Mouse (Mus musculus): ENCODE data around the gene Nlgn3. TPM values are rescaled to one million over a fixed set of nuclear protein-coding genes. Genes with fewer than 3 reads are reported as not detected.

The Nlgn3 gene
- 36.9 and 38.5 TPM in 2 replicates for polyA plus RNA-seq (2012; rRNA removed)

DNA sequence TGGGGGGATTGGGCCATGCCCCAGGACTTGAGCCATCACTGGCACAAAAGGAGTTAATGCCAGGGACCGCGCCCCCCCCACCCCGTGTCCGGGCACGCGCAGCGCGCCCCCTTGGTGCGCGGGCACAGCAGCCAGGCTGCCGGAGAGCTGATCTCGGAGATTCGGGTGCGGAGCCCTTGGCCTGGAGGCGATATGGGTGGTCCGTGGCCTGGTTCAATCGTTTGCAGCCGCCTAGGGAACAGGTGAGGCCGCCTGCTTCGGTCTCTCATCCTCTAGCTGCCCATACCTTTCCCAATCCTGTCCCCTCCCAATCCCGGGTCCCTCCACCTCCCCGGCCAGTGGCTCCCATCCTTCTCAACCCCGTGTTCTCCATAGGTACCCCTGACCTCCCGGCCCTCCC, at the start of gene Nlgn3:
Gene Nlgn3, plus strand, starts transcription at position 114 of the 400 bp plus-strand sequence.
- no peak for TF ChIP-seq CTCF (IDR thresholded peaks at IDR 0.05; ENCODE audit: borderline replicate concordance, insufficient read depth, low read depth, low read length)
- peak; percentile 56; the same call in 1 of the 2 replicates for TF ChIP-seq POLR2A (IDR thresholded peaks at IDR 0.05; ENCODE audit: borderline replicate concordance, insufficient read depth, low read length)
- WGBS = 7% methylated on average over 21 of the region's 24 CpGs
- peak within 1 kb of the TSS; percentile 94 for H3K4me3 ChIP-seq (replicated peaks; ENCODE audit: insufficient read depth, low read depth, low read length)
- peak within 1 kb of the TSS; percentile 86 for H3K27ac ChIP-seq (ENCODE audit: insufficient read depth, low read length)
- peak; percentile 65 to 71 for DNase-seq
- peaks cover 7% of the 10 kb centered on the region; the same call in 1 of the 2 replicates for H3K4me1 ChIP-seq (ENCODE audit: control insufficient read depth, insufficient read depth, low read length)
- no peaks in the 10 kb centered on the region for H3K27me3 ChIP-seq (ENCODE audit: control insufficient read depth, insufficient read depth, low read length)

DNA sequence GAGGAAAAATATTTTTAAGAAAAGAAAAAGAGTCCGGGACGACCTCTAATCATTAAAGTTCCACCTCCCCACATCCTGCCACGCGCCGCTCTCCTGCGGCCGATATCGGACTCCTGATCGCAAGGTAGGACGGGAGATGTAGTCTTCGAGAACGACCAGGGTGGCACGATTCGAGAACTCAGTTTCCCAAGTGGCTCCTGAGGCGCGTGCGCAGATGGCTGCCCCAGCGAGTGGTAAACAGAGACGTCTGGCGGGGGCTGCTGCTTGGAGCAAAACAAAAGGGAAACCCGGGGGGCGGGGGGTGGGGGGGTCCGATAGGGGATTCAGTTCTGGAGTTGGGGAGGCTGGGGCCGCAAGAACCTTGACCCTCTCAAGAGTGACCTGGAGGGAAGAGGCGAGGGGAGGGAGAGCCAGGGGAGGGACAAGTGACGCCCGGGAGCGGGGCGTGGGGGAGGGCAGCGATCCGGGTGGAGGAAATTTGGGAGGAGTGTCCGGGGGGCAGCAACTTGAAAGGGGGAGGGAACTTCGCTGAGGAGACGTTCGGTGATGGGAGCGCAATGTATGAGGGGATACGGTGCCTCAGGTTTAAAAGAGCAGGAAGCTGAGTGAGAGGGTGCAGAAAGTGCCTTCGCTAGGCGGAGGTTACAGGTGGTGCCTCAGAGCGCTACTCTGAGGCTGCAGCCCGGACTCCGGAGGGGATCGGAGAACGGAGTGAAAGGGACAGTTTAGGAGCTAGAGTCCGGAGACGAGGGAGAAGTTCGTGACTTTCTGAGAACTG, 44.8 kb upstream of the Nlgn3 start, which contains the start of gene Foxo4:
Gene Foxo4, plus strand, starts transcription at position 577 of the 778 bp plus-strand sequence.
- Histone ChIP-seq H3K4me1 (ENCODE audit: control insufficient read depth, insufficient read depth, low read length) (no peaks in the 10 kb centered on the region), H3K27ac (ENCODE audit: insufficient read depth, low read length) (no peak within 1 kb of the TSS), H3K27me3 (ENCODE audit: control insufficient read depth, insufficient read depth, low read length) (no peaks in the 10 kb centered on the region), H3K4me3 (replicated peaks; ENCODE audit: insufficient read depth, low read depth, low read length) (peak within 1 kb of the TSS; percentile 87)
- WGBS = 9% methylated on average over 47 of the region's 47 CpGs
- peak; percentile 87 to 90 for DNase-seq
- TF ChIP-seq POLR2A (IDR thresholded peaks at IDR 0.05; ENCODE audit: borderline replicate concordance, insufficient read depth, low read length) (peak; percentile 60; the same call in 1 of the 2 replicates), CTCF (IDR thresholded peaks at IDR 0.05; ENCODE audit: borderline replicate concordance, insufficient read depth, low read depth, low read length) (no peak)

DNA sequence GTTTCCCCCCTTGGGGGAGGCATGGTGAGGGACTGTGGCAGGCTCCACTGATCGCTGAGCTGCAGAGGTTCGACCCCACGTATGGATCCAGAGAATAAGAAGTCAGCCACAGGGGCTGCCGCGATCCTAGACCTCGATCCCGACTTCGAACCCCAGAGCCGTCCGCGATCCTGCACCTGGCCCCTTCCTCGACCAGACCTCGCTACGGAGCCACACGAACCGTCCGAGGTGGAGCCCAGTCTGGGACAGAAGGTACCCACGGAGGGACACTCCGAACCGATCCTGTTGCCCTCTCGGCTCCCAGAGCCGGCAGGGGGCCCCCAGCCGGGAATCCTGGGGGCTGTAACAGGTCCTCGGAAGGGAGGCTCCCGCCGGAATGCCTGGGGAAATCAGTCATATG, 44.2 kb upstream of the Nlgn3 start:
- no peak overlapping the region for H3K27ac ChIP-seq (ENCODE audit: insufficient read depth, low read length)
- WGBS = 10% methylated on average over 26 of the region's 26 CpGs

DNA sequence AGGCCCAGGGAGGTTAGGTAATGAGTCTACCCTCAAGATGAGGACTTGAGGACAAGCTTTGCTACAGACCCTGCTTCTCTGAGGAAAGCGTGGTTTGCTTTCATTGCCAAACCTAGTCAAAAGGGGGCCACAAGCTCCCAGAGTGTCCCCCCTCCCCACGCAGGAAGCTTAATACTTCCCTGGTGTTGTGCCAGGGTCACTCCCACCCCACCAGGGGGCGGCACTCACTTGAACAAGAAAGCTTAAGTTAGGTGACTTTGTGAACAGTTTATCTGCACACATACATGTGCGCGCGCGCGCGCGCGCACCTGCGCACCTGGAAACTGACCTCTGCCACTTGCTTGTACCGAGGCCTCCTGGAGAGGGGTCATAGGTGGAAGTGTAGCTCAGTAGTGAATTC, 42.4 kb upstream of the Nlgn3 start:
- Histone ChIP-seq H3K27ac (ENCODE audit: insufficient read depth, low read length) (no peak overlapping the region), H3K4me3 (replicated peaks; ENCODE audit: insufficient read depth, low read depth, low read length) (no peak overlapping the region), H3K27me3 (ENCODE audit: control insufficient read depth, insufficient read depth, low read length) (no peaks in the 10 kb centered on the region), H3K4me1 (ENCODE audit: control insufficient read depth, insufficient read depth, low read length) (no peaks in the 10 kb centered on the region)
- TF ChIP-seq POLR2A (IDR thresholded peaks at IDR 0.05; ENCODE audit: borderline replicate concordance, insufficient read depth, low read length) = no peak
- DNase-seq = peak in 1 of 2 experiments; percentile 8
- WGBS = 90% methylated on average over 13 of the region's 13 CpGs

More for the DNA sequence above, 44.2 kb upstream of the Nlgn3 start:
- Histone ChIP-seq H3K4me1 (ENCODE audit: control insufficient read depth, insufficient read depth, low read length) (no peaks in the 10 kb centered on the region), H3K4me3 (replicated peaks; ENCODE audit: insufficient read depth, low read depth, low read length) (peak overlapping the region; percentile 87), H3K27me3 (ENCODE audit: control insufficient read depth, insufficient read depth, low read length) (no peaks in the 10 kb centered on the region)
- TF ChIP-seq CTCF (IDR thresholded peaks at IDR 0.05; ENCODE audit: borderline replicate concordance, insufficient read depth, low read depth, low read length) = no peak
- TF ChIP-seq POLR2A (IDR thresholded peaks at IDR 0.05; ENCODE audit: borderline replicate concordance, insufficient read depth, low read length) = no peak
- DNase-seq = peak; percentile 12 to 39

DNA sequence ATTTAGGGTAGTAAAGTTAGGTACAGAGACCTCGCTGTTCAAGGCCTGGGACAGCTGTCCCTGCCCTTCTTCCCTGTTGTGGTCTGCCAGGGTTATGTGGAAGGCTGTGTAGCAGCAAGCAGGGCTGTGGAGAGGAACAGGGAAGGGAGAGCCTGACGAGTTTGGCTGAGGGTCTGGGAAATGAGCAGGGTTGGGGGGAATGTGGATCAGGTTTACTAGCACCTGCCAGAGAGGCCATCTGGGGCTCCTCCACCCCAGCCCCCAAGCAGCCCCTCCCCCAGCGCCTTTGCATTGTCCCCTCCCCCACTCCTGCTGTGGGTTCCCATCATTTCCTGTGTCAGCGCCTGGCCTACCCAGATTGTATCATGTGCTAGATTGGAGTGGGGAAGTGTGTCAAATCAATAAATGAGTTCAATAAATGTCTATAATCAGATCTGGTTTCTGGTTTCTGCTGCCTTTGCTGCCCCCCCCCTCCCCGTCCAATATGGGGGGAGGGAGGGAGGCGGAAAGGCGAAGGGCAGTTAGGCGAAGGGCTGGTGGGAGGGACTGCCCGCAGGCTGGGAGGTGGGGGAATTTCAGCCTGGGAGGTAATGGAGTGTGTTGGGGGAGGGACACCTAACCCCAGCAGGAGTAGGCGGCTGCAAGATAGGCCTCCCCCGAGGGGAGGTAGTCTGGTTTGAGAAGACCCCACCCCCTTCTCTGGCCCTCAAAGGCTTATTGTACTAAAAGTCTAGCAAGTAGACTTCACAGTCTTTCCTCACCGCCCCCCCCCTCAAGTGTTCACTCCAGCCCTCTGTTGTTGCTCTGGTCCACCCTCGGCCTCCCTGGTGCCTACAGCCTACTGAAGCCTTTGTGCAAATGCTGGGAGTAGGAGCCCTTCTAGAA, 38.3 kb upstream of the Nlgn3 start:
- TF ChIP-seq CTCF (IDR thresholded peaks at IDR 0.05; ENCODE audit: borderline replicate concordance, insufficient read depth, low read depth, low read length) = no peak
- TF ChIP-seq POLR2A (IDR thresholded peaks at IDR 0.05; ENCODE audit: borderline replicate concordance, insufficient read depth, low read length) = no peak
- WGBS = 38% methylated on average over 12 of the region's 13 CpGs
- H3K27me3 ChIP-seq (ENCODE audit: control insufficient read depth, insufficient read depth, low read length) = no peaks in the 10 kb centered on the region
- no peaks in the 10 kb centered on the region for H3K4me1 ChIP-seq (ENCODE audit: control insufficient read depth, insufficient read depth, low read length)
- H3K4me3 ChIP-seq (replicated peaks; ENCODE audit: insufficient read depth, low read depth, low read length) = no peak overlapping the region
- DNase-seq = no peak
- H3K27ac ChIP-seq (ENCODE audit: insufficient read depth, low read length) = no peak overlapping the region

DNA sequence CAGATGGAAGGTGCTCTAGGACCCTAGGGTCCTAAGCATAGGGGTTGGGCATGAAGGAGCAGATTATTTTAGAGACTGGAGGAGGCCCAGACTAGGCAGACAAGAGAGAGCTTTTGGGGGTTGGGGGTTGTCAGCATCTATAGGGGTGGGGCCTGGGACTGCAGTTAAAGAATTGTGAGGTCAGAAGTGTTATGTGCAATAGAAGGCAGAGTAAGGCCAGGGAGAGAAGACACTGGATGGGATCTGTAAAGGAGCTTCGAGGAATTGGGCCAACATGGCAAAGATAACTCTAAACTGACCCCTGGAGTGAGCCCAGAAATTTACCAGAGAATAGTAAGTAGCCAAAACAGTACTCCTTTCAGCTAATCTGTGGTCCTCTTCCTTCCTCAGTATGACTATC, 35.1 kb upstream of the Nlgn3 start, which contains the start of gene Gm614:
Gene Gm614, minus strand, starts transcription at position 101 of the 400 bp plus-strand sequence.
- DNase-seq = no peak
- WGBS = 88% methylated on average over 1 of the region's 1 CpGs
- H3K27me3 ChIP-seq (ENCODE audit: control insufficient read depth, insufficient read depth, low read length) = no peaks in the 10 kb centered on the region
- TF ChIP-seq POLR2A (IDR thresholded peaks at IDR 0.05; ENCODE audit: borderline replicate concordance, insufficient read depth, low read length) = no peak
- no peak for TF ChIP-seq CTCF (IDR thresholded peaks at IDR 0.05; ENCODE audit: borderline replicate concordance, insufficient read depth, low read depth, low read length)
- no peak within 1 kb of the TSS for H3K4me3 ChIP-seq (replicated peaks; ENCODE audit: insufficient read depth, low read depth, low read length)
- H3K4me1 ChIP-seq (ENCODE audit: control insufficient read depth, insufficient read depth, low read length) = no peaks in the 10 kb centered on the region
- no peak within 1 kb of the TSS for H3K27ac ChIP-seq (ENCODE audit: insufficient read depth, low read length)

DNA sequence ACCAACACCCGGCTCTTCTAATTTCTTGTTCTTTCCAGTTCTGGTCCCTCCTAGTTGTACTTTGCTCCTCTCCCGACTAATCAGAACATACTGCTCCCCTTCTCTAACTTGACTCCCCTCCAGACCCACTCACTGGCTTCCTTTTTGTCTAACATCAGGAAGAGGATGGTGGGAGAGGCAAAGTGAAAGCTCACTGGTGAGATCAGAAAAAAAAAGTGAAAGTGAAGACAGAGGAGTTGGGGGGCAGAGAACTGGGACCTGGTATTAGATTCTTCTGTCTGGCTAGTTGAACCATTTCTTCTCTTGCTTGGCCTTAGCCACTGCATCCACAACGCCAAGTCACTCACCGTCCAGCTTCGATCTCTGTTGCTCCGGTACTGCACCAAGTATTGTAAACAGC, 32.3 kb upstream of the Nlgn3 start:
- Histone ChIP-seq H3K4me3 (replicated peaks; ENCODE audit: insufficient read depth, low read depth, low read length) (no peak overlapping the region), H3K4me1 (ENCODE audit: control insufficient read depth, insufficient read depth, low read length) (no peaks in the 10 kb centered on the region), H3K27ac (ENCODE audit: insufficient read depth, low read length) (no peak overlapping the region), H3K27me3 (ENCODE audit: control insufficient read depth, insufficient read depth, low read length) (no peaks in the 10 kb centered on the region)
- 89% methylated on average over 6 of the region's 6 CpGs for WGBS
- TF ChIP-seq POLR2A (IDR thresholded peaks at IDR 0.05; ENCODE audit: borderline replicate concordance, insufficient read depth, low read length) = no peak
- TF ChIP-seq CTCF (IDR thresholded peaks at IDR 0.05; ENCODE audit: borderline replicate concordance, insufficient read depth, low read depth, low read length) = no peak
- no peak for DNase-seq

Data from cerebellum, adult 2 months (tissue).